Mouse (Mus musculus): ENCODE measurements at regions not wholly inside any gene's neighbourhood (a gene's known extent, or its start where the extent isn't known, plus 50 kb on each side); places are given as distances from the start of the nearest gene placed in this dataset.

- DNase-seq = no peak
These were observed 323.8 kb downstream of the Plod2 start for GRCm38 (mm10) chr9:92865822-92866221.

DNA sequence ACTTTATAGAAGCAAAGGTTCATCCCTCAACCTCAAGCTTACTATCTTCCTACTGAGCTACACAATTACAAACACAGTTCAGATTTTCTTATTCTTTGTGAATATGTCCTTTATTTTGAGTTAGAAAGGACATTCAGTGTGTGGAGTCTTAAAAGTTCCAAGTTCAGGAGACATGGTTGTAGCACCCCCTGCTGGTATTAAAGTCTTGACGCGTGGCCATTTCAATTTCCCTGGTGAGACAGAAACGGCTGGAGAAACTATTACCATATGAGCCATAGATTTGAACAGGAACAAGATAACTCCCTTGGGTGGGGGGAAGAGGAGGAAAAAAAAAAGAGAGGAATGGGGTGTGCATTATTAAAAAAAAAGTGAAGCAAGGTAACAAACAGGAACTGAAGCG is 336.6 kb downstream of the Plod2 start:
- DNase-seq = peak; percentile 57 to 60

GRCm38 (mm10) chr9:92879812-92880211 is 337.8 kb downstream of the Plod2 start:
- no peak for DNase-seq

DNA sequence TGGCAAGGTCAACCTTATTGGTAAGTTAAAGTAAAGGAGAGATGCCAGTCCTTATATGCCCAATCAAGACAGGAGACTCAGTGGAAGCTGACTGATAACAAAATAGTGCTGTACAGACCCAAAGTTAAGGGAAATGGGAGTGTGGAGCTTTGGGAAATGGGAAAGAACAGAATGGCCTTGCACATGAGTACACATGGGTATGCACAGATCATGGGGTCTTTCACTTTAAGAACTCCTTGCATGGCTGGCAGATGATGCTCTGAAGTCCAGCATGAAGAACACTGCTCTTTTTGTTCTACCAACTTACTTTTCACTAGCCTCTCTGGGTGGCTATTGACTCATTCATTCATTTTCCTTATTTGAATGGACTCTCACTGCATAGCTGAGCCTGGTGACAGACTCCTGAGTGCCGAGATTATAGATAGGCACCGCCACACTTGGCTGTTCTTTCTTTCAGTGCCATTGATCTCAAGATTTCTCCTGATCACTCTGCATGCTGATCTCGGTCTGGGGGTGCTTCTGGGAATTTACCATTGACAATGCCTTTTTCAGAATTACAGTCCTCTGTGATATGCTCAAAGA is 340.3 kb downstream of the Plod2 start:
- DNase-seq = no peak

GRCm38 (mm10) chr9:92890063-92890462 is 348.0 kb downstream of the Plod2 start:
- no peak for DNase-seq

DNA sequence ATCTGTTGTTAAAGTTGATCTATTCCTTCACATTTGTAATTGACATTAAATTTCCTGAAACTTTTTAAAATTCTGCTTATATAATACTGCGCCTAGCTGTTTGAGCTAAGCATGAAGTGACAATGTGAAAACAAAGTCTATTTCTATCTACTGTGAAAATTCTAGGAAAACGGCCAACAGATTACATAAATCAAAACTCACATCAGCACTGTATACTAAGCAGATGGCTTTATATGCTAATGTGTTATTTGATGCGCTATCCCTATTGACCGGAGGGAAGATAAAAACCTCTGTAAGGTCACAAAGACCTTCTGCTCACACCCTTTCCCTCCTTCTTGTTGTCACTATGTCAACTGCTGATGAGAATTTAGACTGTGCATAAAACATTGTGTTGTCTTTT is 357.7 kb downstream of the Plod2 start:
- DNase-seq = no peak

DNA sequence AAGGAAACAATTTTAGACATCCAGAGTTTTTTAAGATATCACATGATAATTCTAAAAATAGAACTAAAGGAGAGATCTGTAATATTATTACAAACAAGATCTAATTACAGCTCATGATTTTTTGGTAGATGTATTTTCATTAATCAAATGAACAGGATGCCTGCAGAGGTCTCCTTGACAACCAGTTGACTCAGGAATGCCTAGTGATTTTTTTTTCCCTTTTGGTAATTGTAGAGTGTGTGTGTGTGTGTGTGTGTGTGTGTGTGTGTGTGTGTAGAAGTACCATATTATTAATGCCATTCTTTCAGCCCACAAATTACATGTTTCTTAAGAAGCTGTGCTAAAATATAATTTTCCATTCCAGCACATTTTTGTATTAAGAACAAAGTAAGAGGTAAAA is 365.1 kb downstream of the Plod2 start:
- DNase-seq = no peak

- no peak for DNase-seq
These were observed 377.4 kb downstream of the Plod2 start for GRCm38 (mm10) chr9:92919396-92919795.

- peak; percentile 2 to 8 for DNase-seq
These were observed 388.4 kb downstream of the Plod2 start for GRCm38 (mm10) chr9:92930231-92930966.

DNA sequence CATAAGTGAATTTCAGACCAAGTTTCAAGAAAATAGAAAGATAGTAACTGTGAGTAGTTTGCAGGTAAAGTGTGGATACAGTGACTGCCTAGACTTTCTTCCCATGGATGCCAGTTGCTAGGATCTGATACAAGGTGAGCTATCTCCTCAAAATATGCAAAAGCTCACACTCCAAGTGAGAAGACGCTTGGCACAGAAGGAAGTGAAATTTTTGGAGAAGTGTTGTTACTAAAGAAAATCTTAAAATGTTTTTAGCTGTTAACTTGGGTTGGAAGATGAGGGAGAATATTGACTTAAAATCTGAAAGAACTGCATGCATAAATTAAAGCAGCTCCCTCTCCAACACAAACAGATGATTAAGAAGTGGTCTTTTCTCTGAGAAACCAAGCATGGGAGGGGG is 395.8 kb downstream of the Plod2 start:
- DNase-seq = no peak

GRCm38 (mm10) chr9:92950092-92950491 is 408.1 kb downstream of the Plod2 start:
- DNase-seq = peak in 1 of 2 experiments; percentile 2

DNA sequence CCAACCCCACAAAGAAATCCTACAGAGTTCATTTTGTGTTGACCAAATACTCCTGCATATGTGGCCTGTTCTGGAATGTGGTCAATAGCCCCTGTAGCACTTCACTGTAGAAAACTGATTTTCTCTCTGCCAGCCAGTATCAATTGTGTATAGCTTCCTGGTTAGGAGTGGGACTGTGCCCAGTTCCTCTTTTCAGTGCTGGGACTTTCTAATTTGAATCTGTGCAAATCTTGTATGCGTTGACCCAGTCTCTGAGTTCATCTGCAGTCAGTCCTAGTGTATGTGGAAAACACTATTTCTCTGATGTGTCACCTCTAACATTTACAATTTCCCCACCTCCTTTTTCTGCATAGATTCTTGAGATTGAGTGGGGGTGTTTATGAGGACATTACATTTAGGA is 421.3 kb downstream of the Plod2 start:
- DNase-seq = no peak

DNA sequence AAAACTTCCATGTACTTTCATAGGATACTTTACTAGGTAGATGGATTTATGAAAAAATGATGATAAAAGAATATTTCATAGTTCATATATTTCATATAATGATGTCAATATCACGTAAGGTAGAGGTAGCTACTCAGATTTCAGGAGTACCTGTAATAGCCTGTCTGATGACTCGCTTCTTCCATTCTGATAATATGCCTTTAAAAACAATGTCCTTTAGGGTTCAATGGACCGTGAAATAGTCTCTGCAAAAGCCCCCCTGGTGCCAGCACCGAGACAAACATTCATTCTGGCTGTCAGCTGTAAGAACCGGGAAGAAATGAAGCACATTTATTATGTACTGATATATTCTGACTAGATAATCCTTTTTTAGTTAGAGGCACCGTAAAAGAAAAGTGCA is 449.7 kb downstream of the Plod2 start:
- DNase-seq = no peak

DNA sequence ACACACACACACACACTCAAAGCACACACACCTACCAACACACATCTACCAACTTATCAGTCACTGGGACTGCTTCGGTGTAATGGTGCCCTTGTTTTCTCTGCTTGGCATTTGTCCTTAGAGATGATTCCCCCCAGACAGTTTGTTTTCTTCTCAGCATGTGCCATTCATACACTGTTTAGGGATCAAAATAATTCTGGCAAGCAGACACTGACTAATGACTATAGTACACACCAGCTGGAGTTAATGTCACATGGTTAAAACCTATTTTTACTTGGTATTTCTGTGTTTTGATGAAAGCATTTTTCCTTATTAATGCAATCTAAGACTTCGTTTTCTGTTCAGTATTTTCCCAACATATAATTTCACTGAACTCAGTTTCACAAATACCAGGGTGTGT is 454.1 kb downstream of the Plod2 start:
- DNase-seq = no peak

DNA sequence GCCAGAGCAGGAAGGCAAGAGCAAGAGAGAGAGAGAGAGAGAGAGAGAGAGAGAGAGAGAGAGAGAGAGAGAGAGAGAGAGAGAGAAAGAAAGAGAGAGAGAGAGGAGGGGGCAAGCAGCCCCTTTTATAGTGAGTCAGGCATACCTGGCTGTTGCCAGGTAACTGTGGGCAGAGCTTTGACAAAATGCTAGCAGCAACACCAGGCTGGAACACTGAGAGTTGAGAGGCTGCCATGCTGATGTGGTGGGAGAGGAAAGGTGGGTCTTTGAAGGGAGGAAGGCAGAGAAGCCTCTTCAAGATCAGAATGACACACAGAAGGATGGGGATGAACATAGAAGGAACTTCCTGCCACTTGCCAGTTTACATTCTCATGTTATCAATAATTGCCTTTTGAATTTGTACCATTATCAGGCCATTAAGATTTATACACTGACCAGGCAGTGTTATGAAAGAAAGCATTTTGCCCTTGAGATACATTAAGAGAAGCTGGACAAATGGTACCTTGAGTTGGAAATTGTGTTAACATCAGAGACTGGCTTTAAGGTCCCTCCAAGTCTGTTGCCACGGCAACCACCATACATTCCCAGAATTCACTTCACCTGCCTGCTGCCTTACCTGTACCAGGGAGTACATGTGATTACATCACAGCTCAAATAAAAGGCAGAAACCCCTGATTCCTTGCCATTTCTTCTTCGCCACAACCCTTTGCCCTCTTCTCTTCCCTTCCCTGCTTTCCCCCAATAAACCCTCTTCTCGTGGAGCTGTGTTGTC is 463.3 kb downstream of the Plod2 start:
- DNase-seq = no peak

DNA sequence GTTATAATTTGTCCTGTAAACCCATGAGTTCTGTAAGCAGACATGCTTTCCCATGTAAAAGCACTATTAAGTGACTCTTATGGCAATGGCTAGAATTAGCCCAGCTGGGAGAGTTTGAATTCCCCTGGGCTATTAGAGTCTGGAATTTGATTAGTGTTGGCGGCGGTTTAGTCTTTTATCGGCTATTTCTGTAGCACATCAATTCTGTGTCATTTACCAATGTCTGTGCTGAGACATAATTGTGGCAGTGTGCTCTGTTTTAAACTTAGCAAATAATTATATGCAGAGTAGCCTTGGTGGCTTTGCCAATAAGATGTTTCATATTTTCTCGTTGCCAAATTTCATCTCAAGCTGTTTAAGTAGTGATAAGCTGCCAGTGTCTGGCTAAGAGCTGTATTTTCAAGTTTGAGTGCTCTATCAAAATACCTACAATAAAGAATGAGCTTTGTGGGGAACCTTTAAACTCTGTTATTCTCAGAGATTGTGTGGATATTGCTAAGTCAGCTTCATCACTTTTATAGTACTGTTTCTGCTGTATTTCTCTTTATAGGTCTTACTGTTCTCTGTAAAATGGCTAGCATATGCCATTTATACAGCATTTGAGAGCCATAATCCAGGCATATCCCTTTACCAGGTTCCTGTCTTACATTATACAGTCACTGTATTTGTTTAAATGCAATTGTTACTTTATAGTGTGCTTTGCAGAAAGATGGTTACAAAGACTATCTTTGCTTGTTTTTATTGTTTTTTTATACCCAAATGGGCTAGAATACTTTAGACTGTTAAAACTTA is 466.7 kb downstream of the Plod2 start:
- no peak for DNase-seq

DNA sequence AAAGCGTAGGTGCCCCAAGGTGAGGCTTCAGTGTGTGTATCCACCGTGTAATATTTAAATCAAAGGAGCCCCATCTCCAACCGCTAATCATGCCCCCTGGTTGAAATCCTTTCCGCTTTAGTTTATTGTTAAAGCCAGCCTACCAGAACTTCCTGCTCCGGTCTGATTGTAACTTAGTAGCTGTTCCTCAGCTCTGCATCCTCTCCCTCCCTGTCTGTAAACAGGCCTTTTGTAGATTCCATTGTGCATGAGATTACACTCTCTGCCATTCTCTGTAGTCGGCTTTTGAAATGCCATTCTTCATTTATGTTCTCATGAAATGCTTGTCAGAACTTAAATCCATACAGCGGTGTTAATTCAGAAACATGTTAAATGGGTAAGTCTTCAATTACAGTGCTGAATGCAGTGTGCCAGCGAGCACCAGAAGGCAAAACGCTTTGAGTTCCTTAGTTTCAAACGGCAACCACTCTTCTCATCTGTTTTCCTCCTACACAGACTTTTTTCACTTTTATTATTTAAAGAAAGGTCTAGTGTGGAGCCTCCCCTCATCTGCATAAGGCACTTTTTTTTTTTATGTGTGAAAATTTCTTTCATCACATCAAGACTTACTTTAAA is 502.4 kb downstream of the Plod2 start:
- no peak for DNase-seq

GRCm38 (mm10) chr9:93072140-93072539 is 530.1 kb downstream of the Plod2 start:
- DNase-seq = no peak

DNA sequence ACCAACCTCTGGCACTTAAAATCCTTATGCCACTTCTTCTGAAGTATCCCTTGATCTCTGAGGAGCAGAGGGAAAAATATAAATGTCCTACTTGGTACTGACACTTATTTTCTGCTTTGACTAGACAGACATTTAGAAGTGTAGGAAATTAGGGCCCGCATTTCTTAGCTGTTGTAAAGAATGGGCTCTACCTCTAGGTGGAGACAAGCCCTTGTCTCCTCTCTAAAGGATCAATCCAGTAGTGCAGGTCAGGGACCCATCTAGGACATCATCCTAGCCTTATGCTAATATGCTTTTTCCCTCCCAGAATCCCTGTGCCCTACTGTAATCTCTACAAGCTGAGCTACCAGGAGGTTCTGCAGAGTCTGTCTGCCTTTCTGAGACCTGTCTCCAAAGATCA is 541.1 kb downstream of the Plod2 start:
- no peak for DNase-seq

DNA sequence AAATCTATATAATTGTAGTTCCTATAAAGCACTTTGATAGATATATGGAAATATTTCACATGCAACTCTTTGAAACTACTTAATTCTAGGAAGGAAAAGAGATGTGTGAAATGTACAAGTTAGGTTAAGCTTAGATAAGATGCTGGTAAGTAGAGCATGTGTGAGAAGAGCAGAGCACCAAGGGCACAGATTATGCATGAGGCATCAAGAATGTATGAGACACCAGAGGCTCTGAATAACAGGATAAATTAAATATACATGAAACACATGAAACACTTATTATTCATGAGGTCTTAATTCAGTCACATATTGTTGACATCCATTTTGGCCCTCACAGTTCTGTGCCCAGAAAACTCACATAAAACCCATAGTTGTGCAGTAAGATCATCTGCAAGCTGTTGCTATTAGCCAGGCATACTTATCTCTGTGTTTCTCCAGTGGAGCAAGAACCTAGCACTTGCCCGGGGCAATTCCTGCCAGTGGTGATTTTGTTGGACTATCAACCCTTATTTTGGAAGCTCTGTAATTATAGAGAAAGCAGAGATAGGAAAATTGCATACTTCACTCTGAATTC is 556.1 kb downstream of the Plod2 start:
- no peak for DNase-seq

GRCm38 (mm10) chr9:93130561-93130960 is 588.5 kb downstream of the Plod2 start:
- no peak for DNase-seq

DNA sequence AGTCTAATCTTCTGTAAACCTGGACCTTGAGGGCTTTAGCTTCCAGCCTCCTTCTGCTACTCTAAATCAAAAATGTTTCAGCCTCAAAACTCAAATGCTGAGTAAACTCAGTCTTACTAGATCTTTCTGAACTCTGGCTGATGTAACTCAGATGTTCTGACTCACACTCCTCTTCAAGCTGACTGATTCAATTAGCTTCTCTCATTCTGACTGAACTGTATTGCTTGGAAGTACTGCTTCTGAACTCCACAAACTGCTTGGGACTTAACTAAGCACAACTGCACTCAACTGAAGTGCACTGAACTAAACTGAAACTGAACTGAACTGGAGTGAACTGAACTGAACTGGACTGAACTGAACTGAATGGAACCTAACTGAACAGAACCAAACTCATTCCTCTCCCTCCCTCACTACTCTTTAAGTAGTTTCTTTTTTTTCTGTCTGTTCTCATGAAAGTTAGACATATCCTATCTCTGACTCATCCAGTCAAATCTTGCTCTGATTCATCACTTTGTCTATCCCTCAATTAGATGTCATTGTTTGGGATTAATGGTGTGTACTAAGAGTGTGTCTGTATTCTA is 589.7 kb downstream of the Plod2 start:
- no peak for DNase-seq
